Mouse (Mus musculus): ENCODE results near the gene Ppp4r3a. TPM values are rescaled to one million over a fixed set of nuclear protein-coding genes. Genes with fewer than 3 reads are reported as not detected.

The Ppp4r3a gene
- total RNA-seq, 1 experiment from 2014 or later, result 60.1 TPM

DNA sequence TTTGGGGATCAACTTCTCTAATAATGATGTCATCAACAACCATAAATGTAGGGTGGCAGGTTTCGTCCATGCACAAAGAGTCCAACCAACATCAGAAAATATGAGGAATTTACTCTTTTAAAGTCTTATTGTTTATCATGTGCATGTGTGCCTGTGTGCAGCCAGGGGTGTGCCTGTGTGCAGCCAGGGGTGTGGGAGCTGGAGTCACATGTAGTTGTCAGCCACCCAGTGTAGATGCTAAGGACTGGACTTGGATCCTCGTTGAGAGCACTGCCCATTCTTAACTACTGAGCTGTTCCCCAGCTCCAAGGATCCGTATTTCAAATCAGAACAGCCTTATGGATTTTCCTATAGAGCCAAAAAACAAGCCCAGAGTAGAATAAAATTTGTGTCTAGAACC lies 92.4 kb downstream of the Ppp4r3a start:
- DNase-seq, result no peak

DNA sequence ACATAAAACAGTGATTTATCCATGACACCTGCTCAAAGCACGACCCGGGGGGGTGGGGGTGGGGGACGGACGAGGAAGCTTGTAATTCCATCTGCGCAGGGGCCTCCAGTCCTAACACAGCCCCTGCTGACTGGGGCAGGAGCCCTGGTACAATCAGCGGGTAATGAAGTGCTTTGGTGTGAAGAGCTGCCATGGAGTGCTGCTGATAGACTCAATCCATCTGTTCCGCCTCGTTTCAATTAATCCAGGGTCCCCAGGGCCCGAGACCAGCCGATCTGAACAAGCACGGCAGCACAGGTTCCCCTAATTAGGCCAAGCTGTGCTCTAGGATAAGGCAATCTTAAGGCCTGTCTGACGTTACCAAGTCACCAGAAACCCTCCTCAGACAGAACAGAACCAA lies 93.2 kb downstream of the Ppp4r3a start:
- no peak for DNase-seq

DNA sequence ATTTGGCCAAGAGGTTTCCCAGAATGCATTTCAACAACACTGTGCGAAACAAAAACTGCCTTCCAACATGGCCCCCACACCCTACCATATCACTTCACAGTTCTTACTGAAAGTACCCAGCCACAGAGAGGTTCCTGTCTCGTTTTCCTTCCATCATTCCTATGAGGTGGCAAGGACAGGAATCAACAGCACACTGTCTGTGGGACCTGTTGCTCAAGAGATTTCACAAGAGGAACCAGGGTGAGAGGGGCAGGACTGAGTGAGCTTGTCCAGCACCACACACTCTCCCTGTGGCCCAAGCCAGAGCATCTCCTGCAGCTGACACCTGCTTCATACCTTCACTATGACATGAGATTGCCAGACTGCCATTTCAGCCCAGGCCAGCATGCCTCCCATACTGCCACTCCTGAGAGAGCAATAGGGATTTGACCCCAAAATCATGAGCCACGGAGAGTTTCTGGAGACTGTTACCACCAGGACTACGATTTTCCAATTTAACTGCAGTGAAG lies 93.7 kb downstream of the Ppp4r3a start:
- DNase-seq, result no peak

Small RNA genes within 50 kb of the gene (microRNA-seq; reads per million reads assigned to microRNA genes)
- gene Mir1190, result 0 reads per million in 2 experiments

Other genes with a start within 250 kb of the Ppp4r3a start
- gene Gpr68, start 175.5 kb downstream of the Ppp4r3a start, total RNA-seq (2021), result 1.00 and 1.6 TPM in 2 replicates
- 2.3 and 4.6 TPM in 2 replicates for gene Ccdc88c, start 54.6 kb downstream of the Ppp4r3a start, total RNA-seq (2021)